Mouse (Mus musculus) small intestine, adult 2 months (tissue): ENCODE results near the gene Zfp524.

Source experiments
- CTCF ChIP-seq: fragments of 200-500 bp; IDR thresholded peaks from 2 replicates; pipeline ENCODE4 v1.5.1; 2012; ENCODE audit warnings: low read depth, mild to moderate bottlenecking, control low read depth, inconsistent platforms, low read length, moderate library complexity, mixed read lengths; ENCODE audit not compliant: insufficient replicate concordance, insufficient read length; ENCODE audit errors: extremely low read depth
- POLR2A ChIP-seq: fragments of 200-500 bp; IDR thresholded peaks from 2 replicates; pipeline ENCODE4 v1.6.1; 2012; ENCODE audit warnings: low read depth, mild to moderate bottlenecking, control low read depth, inconsistent platforms, low read length, moderate library complexity

GRCm38 (mm10) chr7:4972321-4973047, 41.7 kb upstream of the Zfp524 start:
- TF ChIP-seq CTCF = no peak
- no peak for TF ChIP-seq POLR2A
